Mouse (Mus musculus) 416B (cell line): ENCODE measurements around the gene Dok3.

Experiments used
- DNase-seq: peaks from one replicate; pipeline ENCODE4 v3.0.0; 2011; ENCODE audit warnings: low read depth

The Dok3 gene

DNA sequence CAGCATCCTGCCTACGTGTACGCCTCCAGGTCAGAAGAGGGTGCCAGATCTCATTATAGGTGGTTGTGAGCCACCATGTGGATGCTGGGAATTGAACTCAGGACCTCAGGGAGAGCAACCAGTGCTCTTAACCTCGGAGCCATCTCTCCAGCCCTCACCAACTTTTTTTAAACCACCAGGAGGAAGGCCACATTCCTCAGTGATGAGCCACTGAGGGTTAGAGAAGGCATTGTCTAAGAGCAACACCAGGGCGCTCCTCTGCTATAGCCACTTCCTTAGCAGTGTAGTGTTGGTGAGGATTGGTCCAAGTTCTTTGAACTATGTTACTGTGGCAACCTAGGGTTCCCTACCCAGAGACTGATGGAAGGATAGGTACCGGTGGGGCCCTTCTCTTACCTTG lies 53.3 kb downstream of the Dok3 start:
- no peak for DNase-seq

DNA sequence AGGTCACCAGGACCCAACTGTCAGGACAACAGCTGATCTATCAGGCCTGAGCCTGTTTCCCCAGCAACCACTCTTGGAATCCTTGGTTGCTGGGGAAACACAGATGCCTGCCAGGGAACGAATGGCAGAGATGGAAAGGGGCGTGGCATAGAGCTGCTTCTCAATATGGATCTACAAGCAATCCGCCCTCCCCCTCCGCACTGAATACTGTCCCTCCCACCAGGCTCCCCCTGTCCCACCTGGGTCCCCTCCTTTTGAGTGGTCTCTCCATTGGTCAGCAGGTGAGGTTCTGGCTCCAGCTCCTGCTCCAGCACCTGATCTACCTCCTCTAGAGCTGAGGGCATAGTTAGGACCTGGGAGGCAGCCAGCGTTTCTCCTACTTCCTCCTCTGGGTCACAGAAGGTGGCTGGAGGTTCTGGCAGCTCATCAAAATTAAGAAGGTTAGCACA lies 54.5 kb downstream of the Dok3 start:
- DNase-seq = peak; percentile 31

DNA sequence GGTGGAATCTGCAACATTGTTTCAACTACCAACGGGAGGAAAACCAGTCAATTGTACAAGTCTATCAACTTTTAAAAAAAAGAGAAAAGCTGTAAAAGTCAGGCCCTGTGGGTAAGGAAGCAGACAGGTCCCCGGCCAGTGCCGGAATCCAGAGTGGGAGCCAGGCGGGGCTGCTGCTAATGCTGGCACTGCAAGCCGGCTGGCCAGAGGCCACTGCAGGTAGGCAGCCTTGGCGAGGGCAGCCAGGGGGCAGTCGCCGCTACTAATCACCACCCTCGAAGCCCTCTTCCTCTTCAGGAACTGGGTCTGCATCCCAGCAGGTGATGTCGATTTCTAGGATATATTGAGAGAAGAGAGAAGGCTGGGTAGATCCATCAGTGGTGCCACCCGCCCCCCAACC lies 55.1 kb downstream of the Dok3 start:
- DNase-seq = no peak
